Mouse (Mus musculus): ENCODE data around the gene Olfr1394. TPM values are rescaled to one million over a fixed set of nuclear protein-coding genes. Genes with fewer than 3 reads are reported as not detected.
A peak's percentile ranks its signal among the peaks of the same experiment; 100 is the strongest.
"Not testable (repeated sequence)": the region's sequence is repeated elsewhere in the genome, so short reads cannot be mapped to it uniquely, and the experiment has no call there.

Olfr1394 gene
- not detected for total RNA-seq (2021)

GRCm38 (mm10) chr11:49154077-49154476 lies at the start of gene Olfr1394:
Olfr1394 (plus strand) TSS chr11:49154377.
- no peak for DNase-seq (ENCODE audit: extremely low spot score in 1 of 2, low spot score in 1 of 2)

DNA sequence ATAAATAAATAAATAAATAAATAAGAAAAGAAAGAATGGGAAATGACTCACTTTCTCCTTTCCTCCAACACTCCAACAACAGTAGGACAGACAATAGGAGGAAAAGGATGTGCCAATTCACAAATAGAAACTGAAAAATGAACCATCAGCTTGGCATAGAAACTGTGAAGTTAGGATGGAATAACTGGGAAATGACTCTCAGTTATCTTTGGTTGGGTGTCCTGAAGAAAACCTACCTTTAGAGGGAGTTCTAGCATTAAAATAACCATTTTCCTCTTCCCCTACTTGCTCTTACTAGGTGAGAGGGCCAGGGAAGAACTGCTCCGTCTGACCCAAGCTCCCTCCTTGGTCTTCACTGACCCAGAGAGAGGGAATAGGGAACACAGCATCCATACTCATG lies 48.4 kb upstream of the Olfr1394 start:
- no peak for DNase-seq (ENCODE audit: extremely low spot score in 1 of 2, low spot score in 1 of 2)

GRCm38 (mm10) chr11:49107650-49108537 lies 46.3 kb upstream of the Olfr1394 start:
- DNase-seq (ENCODE audit: extremely low spot score in 1 of 2, low spot score in 1 of 2), result no peak

GRCm38 (mm10) chr11:49108833-49109232 lies 45.3 kb upstream of the Olfr1394 start:
- peak in 1 of 2 experiments; percentile 32 for DNase-seq (ENCODE audit: extremely low spot score in 1 of 2, low spot score in 1 of 2)

DNA sequence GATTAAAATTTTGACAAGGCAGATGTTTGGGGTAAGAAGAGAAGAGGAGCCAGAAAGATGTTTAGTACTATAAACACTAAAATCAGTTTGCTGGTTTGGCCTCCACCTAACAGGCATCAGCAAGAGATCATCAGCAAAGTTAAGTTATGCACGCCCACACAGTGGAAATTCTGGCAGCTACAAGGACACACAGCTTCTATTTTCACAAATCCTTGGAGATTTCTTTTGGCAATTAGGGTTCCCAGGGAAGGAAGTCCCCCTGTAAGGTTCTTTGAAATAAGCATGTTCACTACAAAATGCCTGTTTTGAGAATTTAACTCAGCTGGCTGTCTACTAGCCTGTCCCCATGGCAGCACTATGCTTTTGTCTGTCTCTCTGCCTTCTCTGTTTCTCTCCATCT lies 43.2 kb upstream of the Olfr1394 start:
- DNase-seq (ENCODE audit: extremely low spot score in 1 of 2, low spot score in 1 of 2), result no peak

DNA sequence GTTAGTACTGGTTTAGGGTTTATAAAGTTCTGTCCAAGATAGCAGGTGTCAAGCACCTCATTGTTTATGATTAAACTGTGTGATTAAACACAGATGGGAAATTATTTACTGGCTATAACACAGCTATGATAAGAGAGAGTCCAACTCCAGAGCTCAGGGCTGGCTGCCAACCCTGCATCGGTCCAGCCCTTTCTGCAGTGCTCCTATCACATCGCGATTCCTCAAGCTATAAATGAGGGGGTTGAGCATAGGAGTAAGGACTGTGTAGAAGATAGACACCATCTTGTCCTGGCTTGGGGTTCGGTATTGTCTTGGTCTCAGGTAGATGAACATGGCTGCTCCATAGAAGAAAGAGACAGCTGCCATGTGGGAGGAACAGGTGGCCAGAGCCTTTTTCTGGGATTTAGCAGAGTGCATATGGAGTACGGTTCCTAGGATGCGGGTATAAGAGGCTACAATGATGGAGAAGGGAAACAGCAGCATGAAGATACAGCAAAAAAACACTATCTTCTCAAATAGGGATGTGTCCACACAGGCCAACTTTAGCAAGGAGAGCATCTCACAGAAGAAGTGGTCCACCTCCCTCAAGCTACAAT lies 41.5 kb upstream of the Olfr1394 start:
- no peak for DNase-seq (ENCODE audit: extremely low spot score in 1 of 2, low spot score in 1 of 2)

DNA sequence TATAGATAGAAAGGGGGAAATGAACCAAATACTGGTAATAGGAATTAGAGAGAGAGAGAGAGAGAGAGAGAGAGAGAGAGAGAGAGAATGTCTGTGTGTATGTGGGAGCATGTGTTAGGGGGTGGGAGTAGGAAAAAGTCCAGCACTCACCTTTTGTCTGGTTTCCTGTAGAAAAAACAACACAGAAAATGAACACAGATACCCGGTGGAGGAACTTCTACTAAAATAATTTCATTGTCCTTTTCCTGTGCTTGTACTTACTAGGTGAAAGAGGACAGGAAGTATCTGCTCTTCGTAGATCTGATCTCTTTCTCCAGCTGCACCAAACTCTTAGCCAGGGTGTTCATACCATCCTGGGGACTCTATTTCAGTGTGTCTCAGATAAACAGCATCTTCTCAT lies 40.0 kb upstream of the Olfr1394 start:
- no peak for DNase-seq (ENCODE audit: extremely low spot score in 1 of 2, low spot score in 1 of 2)

- DNase-seq (ENCODE audit: extremely low spot score in 1 of 2, low spot score in 1 of 2), result no peak
Measured at GRCm38 (mm10) chr11:49114774-49115173, 39.4 kb upstream of the Olfr1394 start, which contains the start of gene Olfr1396. Olfr1396 (minus strand) TSS chr11:49114874.

DNA sequence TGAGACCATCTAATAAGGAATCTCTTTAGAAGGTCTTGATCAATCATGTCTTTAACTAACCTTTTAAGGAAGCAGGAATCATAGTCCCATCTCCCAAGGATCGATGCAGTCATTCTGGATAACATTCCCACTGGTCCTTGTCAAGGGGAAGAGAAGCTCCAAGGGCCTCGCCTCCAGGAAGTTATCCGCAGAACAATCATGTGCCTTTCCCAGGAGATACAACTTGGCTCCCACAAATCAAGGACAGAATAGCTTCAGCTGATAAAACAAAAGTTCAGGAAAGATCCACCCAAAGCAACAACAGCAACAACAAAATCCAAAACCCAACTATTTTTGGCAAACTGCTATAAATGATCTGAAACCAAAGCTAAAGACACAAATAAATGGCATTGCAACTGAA lies 34.5 kb upstream of the Olfr1394 start:
- no peak for DNase-seq (ENCODE audit: extremely low spot score in 1 of 2, low spot score in 1 of 2)

GRCm38 (mm10) chr11:49124169-49124568 lies 30.0 kb upstream of the Olfr1394 start:
- no peak for DNase-seq (ENCODE audit: extremely low spot score in 1 of 2, low spot score in 1 of 2)

GRCm38 (mm10) chr11:49141974-49142373 lies 12.2 kb upstream of the Olfr1394 start, which contains the start of gene Olfr1395:
Olfr1395 (plus strand) TSS chr11:49142274.
- DNase-seq (ENCODE audit: extremely low spot score in 1 of 2, low spot score in 1 of 2), result no peak

DNA sequence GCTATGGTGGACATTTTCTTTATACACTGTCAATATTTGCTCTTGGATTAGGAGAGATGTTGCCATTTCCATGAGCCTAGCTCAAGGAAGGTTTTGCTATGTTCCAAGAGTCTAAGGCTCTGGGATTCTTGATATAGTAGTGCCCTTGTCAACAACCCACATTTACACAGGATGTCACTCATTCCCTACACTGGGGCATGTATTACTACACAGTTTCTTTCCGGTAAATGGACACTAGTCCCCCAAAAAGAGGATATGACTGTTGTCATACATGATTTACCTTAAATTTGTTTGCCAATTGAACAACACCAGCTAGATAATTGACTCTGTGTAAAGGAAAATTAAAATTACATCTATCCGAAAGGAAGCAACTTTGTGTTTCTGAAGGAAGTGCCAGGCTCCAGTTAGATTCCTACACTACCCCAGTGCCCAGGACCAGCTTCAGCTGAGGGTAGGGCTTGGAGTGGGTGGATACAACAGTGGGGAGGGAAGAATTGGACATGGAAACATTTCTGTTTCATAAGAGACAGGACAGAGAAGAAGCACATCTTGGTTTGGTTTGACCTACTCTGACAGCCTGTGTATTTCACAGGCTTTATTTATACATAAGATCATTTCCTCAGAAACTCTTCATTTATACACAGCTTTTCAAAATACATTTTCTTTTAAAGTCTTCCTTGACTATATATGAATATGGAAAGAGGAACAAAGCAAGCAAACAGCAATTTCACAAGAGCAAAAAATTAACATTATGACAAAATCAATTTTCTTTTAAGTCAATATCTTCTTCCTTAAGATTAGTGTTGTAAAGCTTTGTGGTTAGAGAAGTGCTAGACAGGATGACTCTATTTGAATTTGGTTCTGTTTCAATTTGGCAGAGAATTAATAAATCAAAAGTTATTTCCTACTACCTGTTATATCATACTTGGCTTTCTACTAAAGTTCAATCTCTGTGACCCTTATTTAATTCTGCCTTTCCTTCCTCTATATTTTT lies 2.9 kb downstream of the Olfr1394 start:
- DNase-seq (ENCODE audit: extremely low spot score in 1 of 2, low spot score in 1 of 2), result no peak

GRCm38 (mm10) chr11:49168839-49169611 lies 14.8 kb downstream of the Olfr1394 start:
- DNase-seq (ENCODE audit: extremely low spot score in 1 of 2, low spot score in 1 of 2), result peak in 1 of 2 experiments; percentile 9

GRCm38 (mm10) chr11:49170576-49170975 lies 16.4 kb downstream of the Olfr1394 start:
- DNase-seq (ENCODE audit: extremely low spot score in 1 of 2, low spot score in 1 of 2), result no peak

DNA sequence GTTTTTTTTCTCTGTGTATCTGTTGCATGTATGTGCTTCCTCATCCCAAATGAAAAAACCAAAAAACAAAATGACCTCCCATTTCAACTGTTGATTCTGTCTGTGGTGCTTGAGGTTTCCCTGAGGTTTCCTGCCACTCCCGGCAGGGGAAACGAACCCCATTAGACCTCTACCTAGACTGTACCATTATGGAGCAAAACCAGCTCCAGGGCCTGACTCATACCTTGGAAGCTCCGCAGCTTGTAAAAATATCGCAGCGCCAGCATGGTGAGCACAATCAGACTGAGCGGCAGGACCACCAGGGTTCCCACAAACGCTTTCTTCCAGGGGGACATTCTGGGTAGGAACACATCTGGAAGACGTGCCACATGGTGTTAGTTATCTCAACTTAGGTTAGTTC lies 21.2 kb downstream of the Olfr1394 start:
- DNase-seq (ENCODE audit: extremely low spot score in 1 of 2, low spot score in 1 of 2), result no peak

GRCm38 (mm10) chr11:49176047-49176779 lies 22.0 kb downstream of the Olfr1394 start:
- not testable (repeated sequence) for DNase-seq (ENCODE audit: extremely low spot score in 1 of 2, low spot score in 1 of 2)

DNA sequence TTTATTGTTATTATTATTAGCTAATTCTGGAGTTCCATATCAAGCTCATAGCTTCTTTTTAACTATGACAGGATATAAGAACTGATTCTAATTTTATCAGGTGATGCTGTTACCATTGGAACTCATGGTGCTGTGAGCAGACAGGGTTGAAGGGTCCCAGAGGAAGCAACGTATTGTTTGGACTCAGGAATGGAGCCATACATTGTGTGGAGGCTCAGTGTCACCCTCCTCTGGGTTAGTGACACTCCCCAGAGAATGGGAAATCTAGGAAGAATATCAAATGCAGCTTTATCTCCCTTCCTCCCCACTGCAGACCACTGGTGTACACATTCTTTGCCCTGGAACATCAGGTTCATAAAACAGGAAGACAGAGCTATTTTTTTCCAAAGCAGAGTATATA lies 29.0 kb downstream of the Olfr1394 start:
- no peak for DNase-seq (ENCODE audit: extremely low spot score in 1 of 2, low spot score in 1 of 2)

DNA sequence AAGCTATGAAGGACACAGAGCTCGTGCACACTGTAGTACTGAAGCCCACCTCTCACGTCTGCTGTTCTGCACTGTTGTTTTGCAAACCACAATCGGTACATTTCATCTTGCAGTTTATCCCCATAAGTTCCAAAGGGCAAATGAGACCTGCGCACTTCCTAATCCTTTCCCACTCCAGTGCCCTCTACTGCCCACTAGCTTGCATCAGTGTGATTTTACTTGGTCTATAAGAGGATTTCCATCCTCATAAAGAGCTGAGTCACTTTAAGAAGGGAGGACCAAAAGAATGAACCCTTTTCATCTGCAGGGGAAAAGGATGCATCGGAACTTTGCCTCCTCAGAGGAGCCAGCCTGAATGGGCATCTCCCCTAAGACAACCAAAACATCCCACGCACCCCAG lies 32.3 kb downstream of the Olfr1394 start:
- DNase-seq (ENCODE audit: extremely low spot score in 1 of 2, low spot score in 1 of 2), result no peak

DNA sequence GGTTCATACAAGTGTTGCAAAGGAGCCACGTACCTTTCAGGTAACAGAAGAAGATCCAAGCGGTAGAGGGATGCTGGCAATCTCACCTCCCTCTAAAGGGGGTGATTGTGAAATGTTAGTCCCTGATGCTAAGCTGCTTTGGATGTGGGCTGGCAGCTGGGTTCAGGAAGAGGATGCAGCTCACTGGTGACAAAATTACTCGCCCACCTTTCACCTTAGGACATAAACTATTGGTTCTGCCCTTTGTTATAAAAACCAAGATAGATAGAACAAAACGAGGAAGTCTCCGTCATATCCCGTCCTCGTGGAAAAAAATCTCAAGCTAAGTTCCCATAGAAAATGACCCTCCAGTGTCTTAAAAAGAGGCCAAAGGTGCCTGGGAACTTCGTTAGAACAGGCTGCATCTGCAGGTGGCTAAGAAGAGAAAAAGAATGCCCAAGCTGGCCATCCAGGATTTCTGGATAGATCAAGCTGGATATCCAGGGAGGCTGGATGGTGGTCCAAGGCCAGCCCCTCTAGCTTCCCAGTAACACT lies 32.8 kb downstream of the Olfr1394 start, which contains the start of gene Btnl9:
Btnl9 (minus strand) TSS at position 205 of the 534 bp plus-strand sequence.
- no peak for DNase-seq (ENCODE audit: extremely low spot score in 1 of 2, low spot score in 1 of 2)
